Mouse (Mus musculus) urinary bladder, postnatal 25 days (tissue): ENCODE measurements around the gene Cpt1a.

Experiments
- DNase-seq: peaks from one replicate; pipeline ENCODE4 v3.0.0; 2022; ENCODE audit warnings: low spot score

The Cpt1a gene

GRCm38 (mm10) chr19:3429156-3429816 is 107.2 kb downstream of the Cpt1a start:
- DNase-seq = no peak

GRCm38 (mm10) chr19:3431066-3431465 is 108.9 kb downstream of the Cpt1a start:
- no peak for DNase-seq

DNA sequence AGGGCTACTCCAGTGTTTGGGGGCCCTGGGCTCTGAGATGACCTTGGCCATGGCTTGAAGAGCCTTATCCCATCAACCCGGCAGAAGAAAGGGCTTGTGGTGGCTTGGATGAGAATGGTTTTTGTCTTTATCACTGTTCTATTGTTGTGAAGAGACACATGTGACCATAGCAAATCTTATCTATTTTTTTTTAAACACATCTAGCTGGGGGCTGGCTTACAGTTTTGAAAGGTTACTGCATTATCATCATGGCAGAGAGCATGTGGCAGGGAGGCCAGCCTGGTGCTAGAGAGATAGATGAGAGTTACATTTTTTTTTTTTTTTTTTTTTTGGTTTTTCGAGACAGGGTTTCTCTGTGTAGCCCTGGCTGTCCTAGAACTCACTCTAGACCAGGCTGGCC is 109.8 kb downstream of the Cpt1a start:
- no peak for DNase-seq

DNA sequence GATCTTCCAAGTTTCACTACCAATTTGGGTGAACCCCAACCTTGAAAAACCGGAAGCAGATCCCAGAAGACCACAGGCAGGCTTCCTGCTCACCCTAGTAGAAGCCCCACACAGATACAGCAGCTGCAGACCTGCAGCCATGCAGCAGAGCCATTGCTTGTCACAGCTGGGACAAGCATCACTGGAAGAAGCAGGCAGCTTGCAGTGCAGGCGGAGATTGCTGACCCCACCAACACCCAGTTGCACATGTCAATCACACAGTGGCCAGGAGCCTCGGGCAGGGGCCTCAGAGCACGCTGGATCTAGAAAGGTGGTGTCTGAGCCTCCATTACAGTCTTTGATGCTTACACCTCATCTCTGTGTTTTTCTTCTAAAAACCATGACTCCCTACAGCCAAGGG is 112.0 kb downstream of the Cpt1a start:
- no peak for DNase-seq

DNA sequence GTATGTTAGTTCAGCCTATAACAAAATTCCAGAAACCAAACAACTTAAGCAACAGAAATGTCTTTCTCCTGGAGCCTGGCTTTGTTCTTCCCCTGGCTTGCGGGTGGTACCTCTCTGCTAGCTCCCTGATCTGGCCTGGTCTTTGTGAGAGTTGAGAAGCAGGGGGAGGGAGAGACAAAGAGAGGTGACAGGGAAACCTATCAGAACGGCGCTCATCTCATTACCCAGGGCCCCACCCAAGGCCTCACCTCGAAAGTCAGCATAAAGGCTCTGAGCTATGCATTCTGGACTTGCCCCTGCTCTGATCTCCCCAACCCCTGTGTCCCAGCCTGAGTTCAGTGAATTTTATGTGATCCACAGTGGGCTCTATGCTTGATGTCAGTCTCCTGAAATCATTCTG is 112.5 kb downstream of the Cpt1a start:
- DNase-seq = no peak
